Mouse (Mus musculus): ENCODE results near the gene Sort1. TPM values are rescaled to one million over a fixed set of nuclear protein-coding genes. Genes with fewer than 3 reads are reported as not detected.

Sort1 gene
- total RNA-seq, 2 experiments from 2014 or later, result 181 to 182 TPM

DNA sequence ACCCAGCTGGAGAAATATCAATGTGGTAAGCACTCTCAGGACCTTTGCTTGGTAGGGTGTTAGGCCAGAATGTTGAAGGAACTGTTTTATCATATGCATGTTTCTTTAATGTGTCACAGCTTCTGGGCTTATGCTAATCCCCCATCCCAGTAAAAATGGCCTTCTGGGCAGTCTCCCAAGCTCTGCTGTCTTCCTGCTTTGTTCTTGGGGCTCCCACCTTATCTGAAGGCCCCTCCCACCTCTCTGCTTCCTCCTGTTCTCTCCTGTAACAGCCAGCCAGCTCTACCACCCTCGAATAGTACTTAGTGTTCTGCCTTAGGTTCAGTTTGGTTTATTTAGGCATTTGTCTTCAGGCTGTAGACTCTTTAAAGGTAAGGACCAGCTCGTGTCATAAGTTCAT lies 10.5 kb downstream of the Sort1 start:
- DNase-seq (ENCODE audit: low spot score in 2 of 2), result no peak

DNA sequence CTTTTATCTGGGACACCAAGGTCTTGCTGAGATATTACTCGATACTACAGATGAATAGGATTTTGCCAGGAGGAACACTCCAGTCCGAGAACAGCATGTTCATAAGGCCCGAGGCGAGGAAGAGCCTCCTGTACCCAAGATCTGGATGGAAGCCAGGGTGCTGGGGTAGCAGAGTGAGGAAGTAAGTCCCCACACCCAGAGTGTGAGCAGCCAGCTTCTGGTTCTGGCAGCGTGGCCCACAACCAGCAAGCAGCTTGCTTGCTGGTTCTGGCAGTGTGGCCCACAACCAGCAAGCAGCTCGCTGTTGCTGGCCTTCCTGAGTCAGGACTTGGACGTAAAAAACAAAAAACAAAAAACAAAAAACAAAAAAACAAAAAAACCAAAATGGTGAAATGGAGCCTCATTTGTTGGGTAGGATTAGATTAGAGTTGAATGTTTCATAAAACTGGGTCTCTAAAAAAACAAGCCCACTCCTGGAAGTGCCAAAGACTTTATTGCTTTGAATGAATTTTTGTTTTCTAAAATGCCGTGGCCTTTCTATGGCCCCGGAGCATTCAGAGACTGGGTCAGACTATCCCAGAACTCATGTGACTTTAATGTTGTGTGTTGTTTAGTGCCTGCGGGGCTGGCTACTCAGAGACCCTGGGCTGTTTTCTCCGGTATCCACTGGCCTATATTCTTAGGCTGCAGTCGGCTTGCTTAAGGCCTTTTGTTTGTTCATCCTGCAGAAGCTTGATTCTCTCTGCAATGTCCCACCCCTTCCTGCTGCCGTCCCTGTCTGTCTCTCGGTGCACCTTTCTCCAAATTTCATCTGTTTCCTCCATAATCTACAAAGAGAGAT lies 11.7 kb downstream of the Sort1 start:
- DNase-seq (ENCODE audit: low spot score in 2 of 2), result peak; percentile 51 to 66

DNA sequence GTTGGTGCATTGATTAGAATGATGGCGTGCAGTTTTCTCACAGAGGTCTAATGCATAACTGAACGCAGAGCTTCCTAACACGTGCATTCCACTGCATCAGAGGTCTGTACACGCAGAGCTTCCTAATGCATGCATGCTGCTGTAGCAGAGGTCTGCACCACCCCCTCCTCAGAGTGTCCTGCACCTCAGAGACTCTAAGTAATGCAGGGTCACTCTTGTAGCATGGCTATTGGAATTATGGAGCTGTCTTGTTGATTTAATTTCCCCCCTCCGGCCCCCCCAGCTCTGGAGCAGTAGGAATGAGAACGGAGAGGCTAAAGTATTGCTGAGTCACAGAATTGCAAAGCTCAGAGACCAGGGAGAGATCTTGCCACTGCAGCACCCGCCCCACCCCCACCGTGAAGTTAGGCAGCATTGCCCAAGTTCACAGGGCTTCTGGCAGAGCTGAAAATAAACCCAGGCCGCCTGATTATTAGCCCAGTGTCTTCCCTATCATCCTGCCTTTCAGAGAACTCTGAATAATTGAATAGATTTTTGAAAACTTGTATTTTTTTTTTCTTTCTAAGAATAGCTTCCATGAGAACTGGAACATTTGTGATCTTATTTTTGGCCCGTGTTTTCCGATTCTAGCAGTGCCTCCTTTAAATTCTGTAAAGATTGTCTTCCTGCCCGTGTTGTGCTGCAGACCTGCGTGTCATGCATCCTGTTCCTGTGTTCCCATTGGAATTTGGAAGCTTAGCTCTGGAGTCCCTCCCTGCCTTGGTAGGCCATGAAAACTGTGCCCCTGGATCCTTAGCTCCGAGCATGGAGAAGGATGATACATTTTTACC lies 12.6 kb downstream of the Sort1 start:
- peak in 1 of 2 experiments; percentile 49 for DNase-seq (ENCODE audit: low spot score in 2 of 2)

DNA sequence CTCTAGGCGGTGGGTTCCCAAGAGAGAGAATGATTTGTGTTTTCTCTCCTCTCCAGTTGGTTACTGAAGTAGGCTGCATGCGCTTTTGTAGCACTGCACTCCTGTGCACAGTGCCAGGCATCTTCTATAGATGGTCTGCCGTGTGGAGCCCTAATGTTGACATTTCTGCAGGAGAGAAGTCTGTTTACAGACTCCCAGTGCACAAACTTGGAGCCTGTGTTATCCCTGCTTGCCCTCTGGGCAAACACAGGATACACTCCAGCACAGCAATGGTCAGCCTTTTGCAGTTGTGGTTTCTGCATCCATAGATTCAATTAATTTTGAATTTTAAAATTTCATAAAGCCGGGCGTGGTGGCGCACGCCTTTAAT lies 13.2 kb downstream of the Sort1 start:
- DNase-seq (ENCODE audit: low spot score in 2 of 2), result no peak

DNA sequence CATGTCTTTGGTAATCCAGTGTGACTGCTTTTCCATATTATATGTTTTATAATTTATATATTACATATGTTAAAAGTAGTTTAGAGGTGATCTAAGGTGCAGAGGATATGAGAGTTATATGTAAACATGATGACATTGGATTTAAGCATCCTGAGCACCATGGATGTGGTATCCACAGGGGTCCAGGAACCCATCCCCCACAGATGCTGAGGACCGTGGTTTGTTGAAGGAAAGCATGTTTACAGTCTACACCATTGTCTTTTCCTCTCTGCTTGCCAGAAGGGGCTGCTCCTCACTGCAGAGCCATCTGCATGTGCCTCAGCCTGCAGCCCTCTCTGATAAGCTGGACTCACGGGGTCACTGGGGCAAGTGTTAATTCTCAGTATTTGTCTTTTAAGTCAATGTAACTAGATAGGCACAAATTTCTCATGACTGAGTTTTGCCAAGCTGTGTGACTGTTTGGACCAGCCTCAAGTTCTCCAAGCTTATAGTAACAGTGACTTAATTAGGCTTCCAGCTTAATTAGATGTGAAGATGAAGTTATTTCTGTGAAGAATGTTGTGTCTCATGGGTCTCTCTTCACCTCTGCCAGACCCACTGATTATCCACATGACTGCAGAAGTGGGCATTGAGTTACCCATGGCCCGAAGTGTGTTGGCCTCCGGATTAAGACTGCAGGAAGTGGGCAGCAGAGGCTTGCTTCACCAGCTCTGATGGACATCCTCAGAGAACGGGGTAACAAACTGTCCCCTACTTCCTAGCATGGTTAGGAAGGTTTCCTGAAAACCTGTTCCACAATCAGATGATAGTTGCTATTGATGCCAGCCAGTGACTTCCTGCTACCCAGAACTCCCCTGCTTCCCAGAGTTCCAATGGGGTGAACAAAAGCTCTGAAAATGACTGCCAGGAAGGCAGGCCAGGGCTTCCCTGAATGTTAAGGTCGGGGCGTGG lies 14.0 kb downstream of the Sort1 start:
- DNase-seq (ENCODE audit: low spot score in 2 of 2), result no peak

DNA sequence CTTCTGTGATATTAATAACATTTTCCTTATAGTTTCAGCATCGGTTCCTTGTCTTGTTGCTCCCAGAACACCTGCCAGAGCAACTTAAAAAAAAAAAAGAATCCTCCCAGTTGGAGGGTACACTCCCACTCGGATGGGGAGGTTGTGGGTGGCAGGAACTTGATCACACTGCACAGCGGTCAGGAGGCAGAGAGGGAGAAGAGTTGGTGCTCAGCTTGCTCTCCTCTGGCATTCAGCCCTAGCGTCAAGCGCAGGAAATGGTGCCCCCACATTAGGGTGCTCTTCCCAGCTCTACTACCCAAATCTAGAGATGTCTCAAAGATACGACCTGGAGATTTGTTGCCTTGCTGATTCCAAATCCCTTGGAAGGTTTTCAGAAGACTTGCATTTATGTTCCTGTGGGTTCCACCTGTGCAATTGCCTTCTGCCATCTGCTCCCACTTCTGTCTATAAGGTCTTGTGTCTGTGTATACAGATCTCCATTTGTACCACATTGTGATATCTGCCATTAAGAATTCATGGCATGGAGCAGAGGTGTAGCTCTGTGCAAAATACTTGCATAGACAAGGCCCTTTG lies 16.7 kb downstream of the Sort1 start:
- no peak for DNase-seq (ENCODE audit: low spot score in 2 of 2)

DNA sequence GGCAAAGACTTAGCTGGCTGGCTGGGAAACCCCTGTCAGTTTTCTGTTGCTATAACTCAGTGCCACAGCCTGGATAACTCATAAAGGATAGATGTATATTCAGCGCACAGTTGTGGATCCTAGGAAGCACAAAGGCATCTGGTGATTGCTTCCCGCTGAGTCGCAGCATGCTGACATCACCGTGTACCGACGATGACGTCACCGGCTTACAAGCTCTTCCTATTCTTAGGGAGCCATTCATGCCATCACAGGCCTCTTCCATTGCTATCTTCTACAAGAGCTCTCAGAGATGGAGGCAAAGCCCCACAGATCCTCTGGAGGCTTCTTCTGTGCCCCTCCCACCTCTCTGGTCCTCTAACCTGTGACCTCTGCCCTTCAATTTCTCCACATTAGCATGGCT lies 19.8 kb downstream of the Sort1 start:
- DNase-seq (ENCODE audit: low spot score in 2 of 2), result no peak

DNA sequence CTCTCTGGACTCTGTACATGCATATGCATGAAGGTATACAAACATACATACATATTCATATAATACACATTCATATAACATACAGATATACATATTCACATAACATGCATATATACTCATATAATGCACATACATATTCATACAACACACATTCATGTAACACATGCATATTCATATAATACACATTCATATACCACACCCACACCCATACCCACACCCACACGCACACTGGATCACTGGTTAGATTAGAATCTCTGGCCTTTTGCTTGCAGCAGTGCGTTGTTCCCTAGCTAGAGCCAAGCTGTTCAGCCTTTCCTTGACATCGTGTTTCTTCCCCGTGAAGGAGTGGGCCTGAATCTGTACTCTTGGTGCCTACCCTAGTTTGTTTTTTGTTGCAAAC lies 20.9 kb downstream of the Sort1 start:
- no peak for DNase-seq (ENCODE audit: low spot score in 2 of 2)

DNA sequence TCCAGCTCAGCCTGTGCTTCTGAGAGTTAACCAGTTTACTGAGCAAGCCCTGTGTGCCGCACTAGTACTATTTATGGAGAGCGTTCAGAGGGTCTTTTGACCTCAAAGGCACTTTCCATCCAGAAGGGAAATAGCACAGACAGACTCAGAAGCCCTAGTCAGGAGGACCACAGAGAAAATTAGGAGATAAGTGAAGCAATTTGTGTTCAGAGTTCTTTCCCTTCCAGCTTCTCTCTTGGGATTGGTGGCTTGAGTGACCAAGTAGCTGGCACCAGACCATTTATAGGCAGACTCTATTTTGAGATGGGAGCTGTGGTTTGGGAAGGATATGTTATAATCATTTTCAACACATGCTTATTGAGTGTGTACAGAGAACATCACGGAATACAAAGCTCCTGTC lies 22.5 kb downstream of the Sort1 start:
- no peak for DNase-seq (ENCODE audit: low spot score in 2 of 2)

DNA sequence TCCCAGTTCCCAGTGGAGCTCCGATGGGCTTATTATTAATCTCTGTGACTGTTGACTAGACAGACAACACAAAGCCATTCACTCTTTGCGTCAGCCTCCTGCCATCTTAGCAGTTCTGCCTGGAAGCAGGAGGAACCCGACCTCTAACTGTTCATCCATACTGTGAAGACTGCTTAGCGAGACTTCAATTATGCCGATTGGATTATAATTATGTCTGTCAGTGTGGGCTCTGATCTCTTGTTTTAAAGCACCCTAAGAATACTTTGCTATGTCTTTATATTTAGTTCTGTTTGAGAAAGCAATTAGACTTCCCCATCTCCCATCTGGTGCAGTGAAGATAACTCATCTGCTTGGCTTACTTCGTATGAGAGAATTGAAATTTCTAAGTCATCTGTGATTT lies 23.6 kb downstream of the Sort1 start:
- no peak for DNase-seq (ENCODE audit: low spot score in 2 of 2)

DNA sequence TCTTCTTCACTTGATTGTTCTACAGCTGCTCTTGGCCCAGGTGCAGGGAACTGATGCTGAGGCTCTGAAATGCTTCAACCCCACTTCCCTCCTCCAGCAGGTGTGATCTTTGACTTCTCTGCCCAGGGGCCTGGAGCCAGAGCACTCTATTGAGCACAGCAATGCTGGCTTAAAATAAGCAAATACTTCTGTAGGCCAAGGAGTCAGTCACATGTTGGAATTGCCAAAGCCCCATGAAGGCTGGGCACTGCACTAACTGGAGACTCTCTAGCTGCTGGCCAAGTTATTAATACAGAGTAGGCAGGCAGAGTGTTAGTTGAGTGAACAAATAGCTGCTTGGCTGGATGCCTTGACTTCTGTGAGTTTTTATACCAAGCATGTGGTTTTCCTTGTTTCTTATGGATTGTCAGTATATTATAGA lies 27.0 kb downstream of the Sort1 start:
- no peak for DNase-seq (ENCODE audit: low spot score in 2 of 2)

DNA sequence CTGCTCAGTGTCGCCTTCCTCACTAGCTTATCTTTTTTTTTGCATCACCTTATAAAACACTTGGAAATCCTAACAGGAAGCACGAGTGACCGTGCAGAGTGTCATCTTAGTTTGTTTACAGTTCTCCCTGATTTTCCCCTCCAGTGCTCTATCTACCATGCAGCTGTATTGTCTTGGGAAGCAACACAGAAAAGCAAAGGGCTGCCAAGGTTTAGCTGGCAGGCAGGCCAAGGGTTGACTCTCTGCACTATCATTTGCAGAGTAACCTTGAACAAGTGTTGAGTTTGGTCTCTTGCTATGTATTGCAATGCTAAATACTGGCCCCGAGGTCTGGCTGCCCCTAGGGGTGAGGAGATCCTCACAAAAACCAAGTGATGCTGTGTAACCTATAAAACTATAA lies 27.8 kb downstream of the Sort1 start:
- DNase-seq (ENCODE audit: low spot score in 2 of 2), result no peak

DNA sequence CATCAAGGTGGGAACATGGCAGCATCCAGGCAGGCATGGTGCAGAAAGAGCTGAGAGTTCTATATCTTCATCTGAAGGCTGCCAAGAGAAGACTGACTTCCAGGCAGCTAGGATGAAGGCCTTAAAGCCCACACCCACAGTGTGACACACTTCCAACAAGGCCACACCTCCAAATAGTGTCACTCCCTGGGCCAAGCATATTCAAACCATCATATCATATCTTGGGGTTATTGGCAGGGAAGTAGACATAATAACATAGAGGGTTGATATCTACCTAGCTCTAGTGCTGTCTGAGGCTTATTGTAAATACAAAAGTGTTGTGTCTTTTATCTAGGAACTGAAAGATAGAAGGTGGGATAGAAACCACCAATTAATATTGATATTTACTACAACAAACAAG lies 28.5 kb downstream of the Sort1 start:
- DNase-seq (ENCODE audit: low spot score in 2 of 2), result no peak

DNA sequence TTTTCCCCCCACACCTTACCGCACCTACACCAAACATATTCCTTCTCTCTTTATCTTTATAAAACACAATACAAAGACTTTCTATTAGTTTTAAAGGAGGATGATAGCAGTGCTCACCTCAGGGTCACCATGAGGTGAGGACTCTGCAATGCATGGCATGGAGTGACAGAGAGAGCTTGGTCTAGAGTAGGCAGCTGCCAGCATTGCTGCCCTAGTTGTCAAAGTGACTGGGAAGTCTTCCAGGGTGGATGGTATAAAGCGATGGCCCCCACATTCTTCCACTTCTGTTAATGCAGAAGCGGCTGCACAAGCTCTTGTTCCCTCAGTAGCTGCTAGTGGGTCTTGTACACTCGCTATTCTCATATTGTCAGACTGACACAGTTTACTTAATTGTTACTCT lies 29.3 kb downstream of the Sort1 start:
- DNase-seq (ENCODE audit: low spot score in 2 of 2), result no peak

DNA sequence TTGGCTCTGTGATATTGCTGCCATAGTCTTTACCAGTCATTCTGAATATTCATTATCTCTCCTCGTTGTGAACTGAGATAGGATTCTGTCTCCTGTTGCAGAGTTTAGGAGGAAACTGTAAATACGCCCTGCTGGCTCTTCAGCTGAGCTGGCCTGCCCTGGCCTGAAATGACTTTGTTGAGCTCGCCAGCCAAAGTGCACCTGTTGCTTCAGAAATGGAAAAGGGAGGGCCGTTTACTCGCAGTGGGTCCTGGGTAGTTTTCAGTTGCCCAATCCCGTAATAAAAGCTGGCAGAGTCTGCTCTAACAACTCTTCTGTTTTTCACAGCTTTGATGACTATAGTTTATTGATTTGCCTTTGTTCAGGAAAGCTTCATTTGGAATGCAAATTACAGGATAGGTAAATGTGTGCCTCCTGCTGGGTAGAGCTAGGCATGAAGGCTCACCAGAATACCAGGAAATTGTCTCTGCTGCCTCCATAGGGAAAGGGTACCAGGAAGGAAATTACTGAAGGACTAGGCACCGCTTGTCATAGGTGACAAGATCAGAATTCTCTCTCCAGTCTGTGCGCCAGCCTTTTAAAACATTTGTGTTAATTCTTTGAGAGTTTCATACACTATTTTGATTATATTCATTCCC lies 30.3 kb downstream of the Sort1 start:
- DNase-seq (ENCODE audit: low spot score in 2 of 2), result no peak

DNA sequence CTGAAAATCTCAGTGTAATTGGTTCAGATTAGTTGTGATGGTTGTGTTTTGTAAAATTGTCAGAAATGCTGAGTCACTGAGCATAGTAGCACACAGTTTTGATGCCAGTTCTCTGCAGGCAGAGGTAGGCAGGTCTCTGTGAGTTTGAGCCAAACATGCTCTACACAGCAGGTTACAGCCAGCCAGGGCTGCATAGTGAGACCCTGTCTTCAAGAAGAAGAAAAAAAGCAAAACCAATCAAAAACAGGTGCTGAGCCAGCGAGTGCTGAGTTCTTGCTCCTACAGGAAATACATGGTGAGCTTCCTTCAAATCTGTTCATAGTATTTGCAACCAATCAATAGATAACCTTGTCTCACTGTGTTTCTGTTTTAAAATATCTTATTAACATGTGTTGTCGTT lies 34.6 kb downstream of the Sort1 start:
- DNase-seq (ENCODE audit: low spot score in 2 of 2), result no peak

DNA sequence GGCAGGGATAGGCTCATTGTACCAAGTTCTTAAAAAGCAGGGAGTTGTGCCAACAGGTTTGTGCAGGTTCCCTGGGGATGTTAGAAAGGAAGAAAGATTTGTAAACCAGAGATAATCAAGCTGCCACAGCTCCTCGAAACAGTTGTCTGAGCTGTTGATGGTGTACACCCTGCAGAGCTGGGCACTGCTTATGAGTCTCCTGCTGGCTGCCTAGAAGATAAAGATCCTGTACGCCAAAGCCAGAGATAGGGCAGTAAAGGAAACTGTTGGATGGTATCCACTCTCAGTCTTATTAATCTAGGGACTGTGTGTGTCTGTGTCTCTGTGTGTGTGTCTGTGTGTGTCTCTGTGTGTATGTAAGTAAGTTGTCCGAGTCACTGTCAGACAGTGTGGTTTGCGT lies 37.8 kb downstream of the Sort1 start:
- no peak for DNase-seq (ENCODE audit: low spot score in 2 of 2)

DNA sequence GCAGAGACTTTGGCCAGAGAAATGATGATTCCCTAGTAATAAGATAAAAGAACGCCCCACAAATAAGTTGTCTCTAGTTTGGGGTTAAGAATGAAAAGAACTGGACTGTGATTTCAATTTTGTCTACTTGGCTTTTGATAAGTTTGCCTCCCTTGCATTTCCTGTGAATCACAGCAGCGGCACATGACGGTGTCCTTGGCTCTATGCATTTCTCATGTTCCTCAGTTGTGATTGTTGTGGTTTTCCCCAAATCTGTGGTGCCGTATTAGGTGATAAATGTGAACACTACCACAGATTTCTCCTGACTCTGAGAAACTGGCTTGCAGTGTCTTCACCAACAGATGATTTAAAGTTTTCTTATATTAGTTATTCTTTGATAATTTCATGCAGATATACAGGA lies 38.3 kb downstream of the Sort1 start:
- no peak for DNase-seq (ENCODE audit: low spot score in 2 of 2)

DNA sequence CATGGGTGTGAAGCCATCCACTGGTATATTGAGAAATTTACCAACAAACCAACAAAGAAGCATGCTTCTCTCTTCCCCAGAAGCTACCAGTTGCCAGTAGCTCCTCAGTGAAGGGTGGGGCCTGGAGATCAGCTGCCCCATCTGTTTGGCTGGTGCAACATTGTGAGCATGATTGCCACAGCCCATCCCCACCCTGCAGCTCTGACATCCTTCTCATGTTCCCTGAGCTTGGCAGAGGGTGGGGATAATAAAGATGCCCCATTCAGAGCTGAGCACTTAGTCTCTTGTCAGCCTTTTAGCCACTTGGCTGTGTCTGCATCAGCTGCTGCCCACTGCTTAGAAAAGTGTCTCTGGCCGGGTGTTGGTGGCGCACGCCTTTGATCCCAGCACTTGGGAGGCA lies 39.1 kb downstream of the Sort1 start:
- no peak for DNase-seq (ENCODE audit: low spot score in 2 of 2)

DNA sequence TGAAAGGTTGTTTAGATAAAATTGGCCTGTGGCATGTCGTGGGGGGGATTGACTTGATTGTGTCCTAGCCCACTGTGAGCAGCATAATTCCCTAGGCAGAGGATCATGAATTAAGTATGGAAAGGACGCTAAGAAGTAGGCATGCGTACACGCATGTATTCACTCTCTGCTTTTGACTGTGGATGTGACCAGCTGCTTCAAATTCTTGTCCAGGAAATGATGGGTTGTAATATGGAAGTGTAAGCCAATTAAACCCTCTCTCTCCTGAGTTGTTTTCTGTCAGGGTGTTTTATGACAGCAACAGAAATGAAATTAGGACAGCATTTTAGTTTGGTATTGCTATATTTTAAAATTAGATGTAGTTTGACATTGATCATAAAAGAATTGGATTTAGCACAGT lies 41.0 kb downstream of the Sort1 start:
- DNase-seq (ENCODE audit: low spot score in 2 of 2), result no peak

DNA sequence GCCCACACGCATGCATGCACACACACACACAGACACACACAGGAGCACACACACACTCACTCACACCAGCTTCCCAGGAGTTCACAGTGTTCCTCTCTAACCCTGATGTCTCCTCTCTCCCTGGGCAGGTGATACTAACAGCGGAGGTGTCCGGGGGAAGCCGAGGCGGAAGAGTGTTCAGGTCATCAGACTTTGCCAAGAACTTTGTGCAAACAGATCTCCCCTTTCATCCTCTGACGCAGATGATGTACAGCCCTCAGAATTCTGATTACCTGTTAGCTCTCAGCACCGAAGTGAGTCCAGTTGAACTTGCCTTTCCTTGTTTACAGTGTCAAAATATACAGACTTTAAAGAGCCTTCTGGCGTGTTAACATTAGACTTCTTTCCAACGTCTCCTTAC lies 41.6 kb downstream of the Sort1 start:
- no peak for DNase-seq (ENCODE audit: low spot score in 2 of 2)
